Mouse (Mus musculus) thymus, postnatal 0 days (tissue): ENCODE results near the gene Tnn. TPM values are rescaled to one million over a fixed set of nuclear protein-coding genes. Genes with fewer than 3 reads are reported as not detected.

Experiments
- DNase-seq: peaks from one replicate; pipeline ENCODE4 v3.0.0-alpha.2; 2015; ENCODE audit warnings: low spot score
- polyA plus RNA-seq: library from polyadenylated mRNA; unstranded; fragments of >200 nt; fragmentation: Nextera tagmentation; extraction: Ambion mirVana; gene quantifications from 2 replicates; pipeline ENCODE4 v1.2.1, GENCODE M21; 2015

Tnn gene
- polyA plus RNA-seq, 1 experiment from 2014 or later = 0.05 TPM

DNA sequence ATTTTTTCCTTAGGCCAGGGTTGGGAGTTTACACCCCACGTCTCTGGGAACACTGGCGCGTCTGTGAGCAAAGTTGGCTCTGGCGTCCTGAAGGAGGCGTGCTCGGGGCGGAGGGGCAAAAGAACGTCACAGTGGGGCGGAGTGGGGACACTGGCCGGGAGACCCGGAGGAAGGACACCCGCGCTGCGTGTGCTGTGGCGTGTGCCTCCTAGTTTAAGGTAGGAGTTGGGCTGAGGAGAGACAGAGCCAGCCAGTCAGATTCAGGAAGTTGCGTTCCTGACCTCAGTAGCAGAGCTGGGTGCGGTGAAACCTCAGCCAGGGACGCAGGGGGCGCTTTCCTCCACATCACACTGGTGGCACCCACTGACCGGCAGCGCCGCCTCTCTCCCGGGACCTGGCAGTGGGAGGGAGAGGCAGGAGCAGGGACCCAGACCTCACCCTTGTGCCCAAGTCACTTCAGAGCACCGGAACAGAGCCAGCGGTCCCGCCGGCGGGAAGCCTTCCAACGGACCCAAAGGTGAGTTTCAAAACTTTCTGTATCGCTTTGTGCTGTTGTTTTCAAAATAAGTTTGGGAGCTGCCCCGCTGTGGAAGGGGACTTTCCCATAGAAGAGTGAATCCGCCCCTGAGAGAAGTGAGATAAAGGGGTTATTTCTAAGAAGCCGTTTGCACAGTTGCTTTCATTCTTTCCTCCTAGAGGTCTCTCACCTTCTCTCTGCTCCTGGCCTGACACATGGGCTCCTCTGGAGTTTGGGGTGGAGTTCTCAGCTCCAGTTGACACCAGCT, 109.0 kb downstream of the Tnn start, which contains the start of gene 4930523C07Rik:
Gene 4930523C07Rik, plus strand, starts transcription at position 146 of the 785 bp plus-strand sequence.
- DNase-seq = peak; percentile 74

DNA sequence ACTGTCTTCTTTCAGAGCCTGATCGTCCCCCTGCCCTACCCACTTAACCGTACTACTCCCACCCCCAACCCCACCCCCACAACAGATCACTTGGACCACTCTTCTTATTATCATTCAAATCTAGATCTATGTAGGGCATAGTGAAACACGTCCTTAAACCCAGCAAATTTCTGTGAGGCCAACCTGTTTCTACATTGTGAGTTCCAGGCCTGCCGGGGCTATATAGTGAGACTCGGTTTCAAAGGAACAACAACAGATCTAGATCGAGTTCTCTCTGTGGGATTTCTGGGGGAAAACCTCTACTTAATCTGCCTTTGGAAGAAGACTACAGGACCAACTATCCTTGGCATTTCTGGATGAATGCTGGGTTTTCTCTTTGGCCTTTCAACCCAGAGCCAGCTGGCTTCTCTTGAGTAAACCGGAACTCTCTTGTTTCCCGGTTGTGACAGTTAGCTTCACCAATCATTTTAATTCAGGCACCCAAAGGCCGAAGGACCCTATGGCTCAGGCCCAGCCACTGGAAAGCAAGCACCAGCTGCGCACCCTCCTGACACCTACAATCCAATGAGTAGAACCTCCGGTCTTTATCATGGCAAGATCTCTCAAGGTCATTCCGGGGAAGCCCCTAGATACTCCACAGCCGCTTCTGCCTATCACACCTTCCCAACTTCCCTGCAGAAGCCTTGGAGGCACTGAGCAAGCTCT, 110.0 kb downstream of the Tnn start:
- no peak for DNase-seq

DNA sequence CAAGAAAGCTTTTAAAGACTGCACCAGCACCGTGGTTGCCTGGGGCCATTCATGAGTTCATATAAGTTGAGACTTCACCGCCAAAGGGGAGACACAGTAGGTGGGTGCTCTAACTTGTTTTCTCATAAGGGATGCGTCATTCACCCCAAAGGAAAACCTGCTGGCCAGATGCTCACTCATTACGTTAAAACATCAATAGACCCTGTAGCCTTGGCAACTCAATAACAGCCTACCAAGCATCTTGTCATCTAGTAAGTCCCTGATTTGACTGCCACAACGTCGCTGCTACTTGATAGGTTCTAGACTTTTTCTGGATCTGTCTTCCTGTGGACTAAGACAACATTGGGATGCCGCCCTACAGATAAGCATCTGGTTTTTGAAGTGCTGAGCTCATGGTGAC, 111.0 kb downstream of the Tnn start:
- DNase-seq = no peak

DNA sequence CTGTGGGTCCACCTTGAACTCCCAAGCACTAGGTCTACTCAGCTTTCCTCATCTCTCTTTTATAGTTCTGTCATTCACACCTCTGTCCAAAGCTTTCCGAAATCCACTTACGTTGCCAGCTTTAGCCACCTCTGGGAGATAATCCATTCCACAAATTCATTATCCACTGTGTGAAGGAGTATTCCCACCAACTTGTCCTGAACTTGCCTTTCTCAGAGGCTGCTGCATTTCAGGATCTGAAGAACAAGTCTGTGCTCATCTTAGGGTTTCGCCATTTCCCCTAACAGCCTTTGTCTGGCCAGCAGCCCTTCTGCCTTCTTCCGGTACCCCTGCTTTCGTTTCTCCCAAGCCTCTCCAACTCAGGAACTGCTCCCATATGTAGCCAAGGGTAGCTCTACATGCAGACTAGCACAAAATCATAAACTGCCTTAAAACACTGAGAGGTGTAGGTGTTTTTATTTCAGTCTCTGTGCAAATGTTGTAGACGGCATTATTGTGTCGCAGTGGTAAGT, 112.1 kb downstream of the Tnn start:
- no peak for DNase-seq

DNA sequence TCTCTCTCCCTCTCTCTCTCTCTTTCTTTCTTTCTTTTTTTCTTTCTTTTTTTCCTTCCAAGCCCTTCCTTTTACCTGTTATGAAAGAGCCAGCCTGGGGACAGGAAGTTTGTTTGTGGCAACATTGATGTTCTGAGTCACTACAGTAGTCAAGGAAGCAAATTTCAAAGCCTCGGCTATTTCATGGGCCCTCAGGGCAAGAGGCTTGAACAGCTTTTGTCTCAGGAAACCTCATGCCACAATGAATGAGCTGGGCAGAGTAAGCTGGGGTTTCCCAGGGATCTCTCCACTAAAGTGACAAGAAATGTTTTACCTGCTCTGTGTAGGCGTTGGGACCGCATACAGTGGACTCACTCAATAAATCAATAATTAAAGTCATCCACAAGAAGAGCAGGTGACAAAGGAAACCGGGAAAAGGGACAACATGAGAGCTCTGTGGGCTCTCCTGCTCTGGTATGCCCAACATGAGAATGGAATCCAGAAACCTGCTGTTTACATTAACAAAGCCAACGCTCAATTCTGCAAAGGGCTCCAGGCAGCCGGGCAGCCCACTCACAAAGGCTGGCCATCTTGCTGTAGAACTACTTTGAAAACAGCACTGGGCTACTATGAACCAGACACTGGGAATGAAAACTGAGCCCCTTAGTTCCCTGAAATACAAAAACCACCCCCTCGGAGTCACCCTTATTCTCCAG, 113.3 kb downstream of the Tnn start:
- peak; percentile 22 for DNase-seq

DNA sequence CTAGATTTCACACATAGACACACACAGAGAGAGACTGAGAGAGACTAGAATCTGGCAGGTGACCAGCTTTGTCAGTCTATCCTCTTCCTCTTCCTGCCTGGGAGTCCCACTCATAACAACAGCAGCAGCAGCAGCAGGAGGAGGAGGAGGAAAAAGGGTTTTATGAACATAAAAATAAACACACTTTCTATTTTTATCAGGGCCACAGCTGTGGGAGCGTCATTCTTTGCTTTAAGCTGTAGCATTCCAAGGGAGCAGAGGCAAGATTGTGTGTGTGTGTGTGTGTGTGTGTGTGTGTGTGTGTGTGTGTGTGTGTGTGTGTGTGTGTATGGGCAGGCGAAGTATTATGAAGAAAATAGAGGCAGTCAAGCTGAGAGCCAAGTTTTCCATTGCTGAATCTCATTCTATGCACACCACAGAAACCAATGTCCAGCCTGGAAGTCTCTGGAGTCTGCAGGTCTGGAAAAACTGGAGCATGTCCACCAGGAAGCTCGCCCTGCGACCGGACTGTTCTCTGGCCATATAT, 116.3 kb downstream of the Tnn start:
- peak; percentile 22 for DNase-seq

DNA sequence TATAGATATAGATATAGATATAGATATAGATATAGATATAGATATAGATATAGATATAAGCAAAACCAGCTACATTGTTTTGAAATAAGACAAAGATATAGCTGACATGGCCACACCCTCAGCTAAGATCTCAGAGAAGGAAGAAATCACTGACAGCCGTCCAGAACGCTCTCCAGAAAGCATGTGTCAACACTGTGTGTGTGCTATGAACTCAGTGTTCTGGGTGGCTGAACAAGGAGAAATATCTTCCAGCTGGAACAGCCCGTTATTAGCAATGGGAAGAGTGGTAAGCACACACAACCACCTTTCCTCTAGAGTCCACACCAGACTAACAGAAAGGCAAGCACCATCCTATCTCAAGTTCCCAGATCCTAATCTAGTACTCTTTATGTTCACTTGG, 117.8 kb downstream of the Tnn start:
- no peak for DNase-seq

Other genes with a start within 250 kb of the Tnn start
- 87.9 and 98.6 TPM in 2 replicates for gene 4930523C07Rik, start 109.2 kb downstream of the Tnn start, polyA plus RNA-seq
- 390 and 393 TPM in 2 replicates for gene Mrps14, start 41.6 kb upstream of the Tnn start, polyA plus RNA-seq
- 209 and 247 TPM in 2 replicates for gene Cacybp, start 59.3 kb upstream of the Tnn start, polyA plus RNA-seq